Mouse (Mus musculus) neural tube, embryonic 14.5 days (tissue): ENCODE data around the gene Ccdc180. TPM values are rescaled to one million over a fixed set of nuclear protein-coding genes. Genes with fewer than 3 reads are reported as not detected.

ENCODE experiments used
- ATAC-seq: fragments of 200-750 bp; cut with Nextera tagmentation; 2 replicates; pipeline ENCODE4 v1.8.0; 2017; ENCODE audit warnings: low read depth, mild to moderate bottlenecking, moderate TSS enrichment, moderate library complexity
- H3K27ac ChIP-seq: fragments of 300-500 bp; sonication (generic); 2 replicates; pipeline ENCODE4 v1.5.1; 2014; ENCODE audit warnings: low read depth, mild to moderate bottlenecking, control low read depth, low read length, moderate library complexity, mixed read lengths
- H3K27me3 ChIP-seq: fragments of 300-500 bp; sonication (generic); 2 replicates; pipeline ENCODE4 v1.6.1; 2014; ENCODE audit warnings: low read length; ENCODE audit not compliant: control insufficient read depth, insufficient read depth
- H3K36me3 ChIP-seq: fragments of 300-500 bp; sonication (generic); 2 replicates; pipeline ENCODE4 v1.6.1; 2014; ENCODE audit warnings: low read length, mixed read lengths; ENCODE audit not compliant: control insufficient read depth, insufficient read depth
- H3K4me1 ChIP-seq: fragments of 300-500 bp; sonication (generic); 2 replicates; pipeline ENCODE4 v1.6.1; 2014; ENCODE audit warnings: low read length; ENCODE audit not compliant: control insufficient read depth, insufficient read depth
- H3K4me2 ChIP-seq: fragments of 300-500 bp; sonication (generic); 2 replicates; pipeline ENCODE4 v1.6.1; 2014; ENCODE audit warnings: mild to moderate bottlenecking, low read depth, low read length, control low read depth
- H3K4me3 ChIP-seq: fragments of 300-500 bp; sonication (generic); 2 replicates; pipeline ENCODE4 v1.5.1; 2014; ENCODE audit warnings: low read depth, low read length, control low read depth, mixed read lengths
- H3K9ac ChIP-seq: fragments of 300-500 bp; sonication (generic); replicated peaks from 2 replicates; pipeline ENCODE4 v1.6.1; 2014; ENCODE audit warnings: low read depth, mild to moderate bottlenecking, control low read depth, low read length, mixed read lengths
- H3K9me3 ChIP-seq: fragments of 300-500 bp; sonication (generic); 2 replicates; pipeline ENCODE4 v1.6.1; 2016; ENCODE audit warnings: low read length; ENCODE audit not compliant: control insufficient read depth
- WGBS: fragments of 180-500 bp; shearing (Covaris S2); extraction: QIAGEN DNeasy Blood & Tissue Kit; methylation state at CpG from one replicate; pipeline ENCODE4 v1.1.7; 2014; 5-methylcytosine and 5-hydroxymethylcytosine counted together
- polyA plus RNA-seq: library from polyadenylated mRNA; unstranded; fragments of >200 nt; fragmentation: Nextera tagmentation; extraction: Ambion mirVana; gene quantifications from 2 replicates; pipeline ENCODE4 v1.2.1, GENCODE M21; 2014

Gene Ccdc180
- polyA plus RNA-seq, 1 experiment from 2014 or later = 0.36 TPM

GRCm38 (mm10) chr4:45896425-45897081 is 6.5 kb downstream of the Ccdc180 start:
- Histone ChIP-seq H3K4me2 (no peak overlapping the region), H3K9ac (no peak overlapping the region), H3K9me3 (no peaks in the 10 kb centered on the region), H3K27ac (no peak overlapping the region), H3K4me1 (no peaks in the 10 kb centered on the region), H3K36me3 (no peaks in the 10 kb centered on the region), H3K27me3 (no peaks in the 10 kb centered on the region), H3K4me3 (no peak overlapping the region)
- ATAC-seq = no peak
- WGBS = 18% methylated on average over 16 of the region's 16 CpGs

GRCm38 (mm10) chr4:45898413-45898812 is 8.3 kb downstream of the Ccdc180 start:
- no peak for ATAC-seq
- Histone ChIP-seq H3K27me3 (no peaks in the 10 kb centered on the region), H3K4me2 (no peak overlapping the region), H3K36me3 (no peaks in the 10 kb centered on the region), H3K9me3 (no peaks in the 10 kb centered on the region), H3K9ac (no peak overlapping the region), H3K4me1 (no peaks in the 10 kb centered on the region), H3K4me3 (no peak overlapping the region), H3K27ac (no peak overlapping the region)
- 56% methylated on average over 5 of the region's 5 CpGs for WGBS

GRCm38 (mm10) chr4:45909256-45909655 is 19.2 kb downstream of the Ccdc180 start:
- 91% methylated on average over 13 of the region's 13 CpGs for WGBS

GRCm38 (mm10) chr4:45909924-45910323 is 19.8 kb downstream of the Ccdc180 start:
- no peaks in the 10 kb centered on the region for H3K9me3 ChIP-seq
- H3K9ac ChIP-seq = no peak overlapping the region
- no peaks in the 10 kb centered on the region for H3K4me1 ChIP-seq
- no peak for ATAC-seq
- WGBS = 86% methylated on average over 4 of the region's 4 CpGs
- no peaks in the 10 kb centered on the region for H3K27me3 ChIP-seq
- H3K27ac ChIP-seq = no peak overlapping the region
- H3K4me3 ChIP-seq = no peak overlapping the region
- no peaks in the 10 kb centered on the region for H3K36me3 ChIP-seq
- H3K4me2 ChIP-seq = no peak overlapping the region

More at GRCm38 (mm10) chr4:45909256-45909655, 19.2 kb downstream of the Ccdc180 start:
- Histone ChIP-seq H3K4me2 (no peak overlapping the region), H3K36me3 (no peaks in the 10 kb centered on the region), H3K9me3 (no peaks in the 10 kb centered on the region), H3K27ac (no peak overlapping the region), H3K27me3 (no peaks in the 10 kb centered on the region), H3K4me1 (no peaks in the 10 kb centered on the region), H3K9ac (no peak overlapping the region), H3K4me3 (no peak overlapping the region)
- ATAC-seq = no peak

GRCm38 (mm10) chr4:45911256-45911655 is 21.2 kb downstream of the Ccdc180 start:
- no peak for ATAC-seq
- WGBS = 86% methylated on average over 5 of the region's 5 CpGs
- H3K4me2 ChIP-seq = no peak overlapping the region
- no peak overlapping the region for H3K27ac ChIP-seq
- no peaks in the 10 kb centered on the region for H3K9me3 ChIP-seq
- H3K36me3 ChIP-seq = no peaks in the 10 kb centered on the region
- H3K9ac ChIP-seq = no peak overlapping the region
- H3K4me3 ChIP-seq = no peak overlapping the region
- H3K27me3 ChIP-seq = no peaks in the 10 kb centered on the region
- H3K4me1 ChIP-seq = no peaks in the 10 kb centered on the region

GRCm38 (mm10) chr4:45911876-45912275 is 21.8 kb downstream of the Ccdc180 start:
- no peaks in the 10 kb centered on the region for H3K27me3 ChIP-seq
- 95% methylated on average over 4 of the region's 4 CpGs for WGBS

GRCm38 (mm10) chr4:45917091-45917490 is 27.0 kb downstream of the Ccdc180 start:
- no peak for ATAC-seq
- Histone ChIP-seq H3K4me1 (no peaks in the 10 kb centered on the region), H3K4me2 (no peak overlapping the region), H3K36me3 (no peaks in the 10 kb centered on the region), H3K27ac (no peak overlapping the region), H3K9ac (no peak overlapping the region), H3K4me3 (no peak overlapping the region), H3K9me3 (no peaks in the 10 kb centered on the region), H3K27me3 (no peaks in the 10 kb centered on the region)
- 21% methylated on average over 7 of the region's 7 CpGs for WGBS

More at GRCm38 (mm10) chr4:45911876-45912275, 21.8 kb downstream of the Ccdc180 start:
- no peak overlapping the region for H3K4me3 ChIP-seq
- no peak overlapping the region for H3K9ac ChIP-seq
- no peaks in the 10 kb centered on the region for H3K4me1 ChIP-seq
- H3K9me3 ChIP-seq = no peaks in the 10 kb centered on the region
- no peak for ATAC-seq
- no peak overlapping the region for H3K4me2 ChIP-seq
- no peaks in the 10 kb centered on the region for H3K36me3 ChIP-seq
- no peak overlapping the region for H3K27ac ChIP-seq

- ATAC-seq = no peak
- H3K27ac ChIP-seq = no peak overlapping the region
- no peaks in the 10 kb centered on the region for H3K9me3 ChIP-seq
- no peaks in the 10 kb centered on the region for H3K27me3 ChIP-seq
- H3K36me3 ChIP-seq = no peaks in the 10 kb centered on the region
- 93% methylated on average over 10 of the region's 10 CpGs for WGBS
- no peaks in the 10 kb centered on the region for H3K4me1 ChIP-seq
- H3K4me3 ChIP-seq = no peak overlapping the region
- no peak overlapping the region for H3K9ac ChIP-seq
- no peak overlapping the region for H3K4me2 ChIP-seq
Observed at GRCm38 (mm10) chr4:45921663-45922435, 31.7 kb downstream of the Ccdc180 start.

- Histone ChIP-seq H3K36me3 (no peaks in the 10 kb centered on the region), H3K27ac (no peak overlapping the region), H3K4me1 (no peaks in the 10 kb centered on the region), H3K9ac (no peak overlapping the region), H3K4me2 (no peak overlapping the region), H3K27me3 (no peaks in the 10 kb centered on the region), H3K4me3 (no peak overlapping the region), H3K9me3 (no peaks in the 10 kb centered on the region)
- 90% methylated on average over 4 of the region's 4 CpGs for WGBS
- no peak for ATAC-seq
Observed at GRCm38 (mm10) chr4:45924011-45924410, 33.9 kb downstream of the Ccdc180 start.
